Mouse (Mus musculus): ENCODE results near the gene Gm45062. TPM values are rescaled to one million over a fixed set of nuclear protein-coding genes. Genes with fewer than 3 reads are reported as not detected.

Gm45062 gene
- polyA plus RNA-seq, 1 experiment from 2014 or later, result 5.5 TPM

- H3K9ac ChIP-seq (ENCODE audit: low read depth, low read length), result no peak overlapping the region
- WGBS, result 51% methylated on average over 3 of the region's 3 CpGs
- no peaks in the 10 kb centered on the region for H3K36me3 ChIP-seq (ENCODE audit: control insufficient read depth, insufficient read depth, low read length)
- H3K4me1 ChIP-seq (ENCODE audit: control insufficient read depth, insufficient read depth, low read length), result no peaks in the 10 kb centered on the region
- no peak for ATAC-seq (ENCODE audit: low FRiP score, low TSS enrichment)
- H3K9me3 ChIP-seq (ENCODE audit: control insufficient read depth, low read length), result no peaks in the 10 kb centered on the region
- H3K27ac ChIP-seq (ENCODE audit: low read depth, low read length), result no peak overlapping the region
- H3K4me3 ChIP-seq (ENCODE audit: low read length), result no peak overlapping the region
- H3K4me2 ChIP-seq (replicated peaks; ENCODE audit: low read depth, low read length), result no peak overlapping the region
- H3K27me3 ChIP-seq (ENCODE audit: control insufficient read depth, insufficient read depth, low read length), result no peaks in the 10 kb centered on the region
Observed at GRCm38 (mm10) chr6:8503953-8504352, 244.7 kb downstream of the Gm45062 start.

- Histone ChIP-seq H3K36me3 (ENCODE audit: control insufficient read depth, insufficient read depth, low read length) (no peaks in the 10 kb centered on the region), H3K4me2 (replicated peaks; ENCODE audit: low read depth, low read length) (no peak overlapping the region), H3K27ac (ENCODE audit: low read depth, low read length) (no peak overlapping the region), H3K4me1 (ENCODE audit: control insufficient read depth, insufficient read depth, low read length) (no peaks in the 10 kb centered on the region), H3K27me3 (ENCODE audit: control insufficient read depth, insufficient read depth, low read length) (no peaks in the 10 kb centered on the region), H3K9ac (ENCODE audit: low read depth, low read length) (no peak overlapping the region), H3K4me3 (ENCODE audit: low read length) (no peak overlapping the region), H3K9me3 (ENCODE audit: control insufficient read depth, low read length) (no peaks in the 10 kb centered on the region)
- no peak for ATAC-seq (ENCODE audit: low FRiP score, low TSS enrichment)
- 94% methylated on average over 6 of the region's 6 CpGs for WGBS
Observed at GRCm38 (mm10) chr6:8504521-8505228, 245.4 kb downstream of the Gm45062 start.

- H3K9me3 ChIP-seq (ENCODE audit: control insufficient read depth, low read length), result no peaks in the 10 kb centered on the region
- H3K36me3 ChIP-seq (ENCODE audit: control insufficient read depth, insufficient read depth, low read length), result no peaks in the 10 kb centered on the region
- H3K27me3 ChIP-seq (ENCODE audit: control insufficient read depth, insufficient read depth, low read length), result no peaks in the 10 kb centered on the region
- no peak overlapping the region for H3K4me2 ChIP-seq (replicated peaks; ENCODE audit: low read depth, low read length)
- no peak overlapping the region for H3K27ac ChIP-seq (ENCODE audit: low read depth, low read length)
- H3K9ac ChIP-seq (ENCODE audit: low read depth, low read length), result no peak overlapping the region
- no peaks in the 10 kb centered on the region for H3K4me1 ChIP-seq (ENCODE audit: control insufficient read depth, insufficient read depth, low read length)
- H3K4me3 ChIP-seq (ENCODE audit: low read length), result no peak overlapping the region
- ATAC-seq (ENCODE audit: low FRiP score, low TSS enrichment), result no peak
Observed at GRCm38 (mm10) chr6:8506631-8507030, 247.4 kb downstream of the Gm45062 start.

- peak overlapping the region; percentile 96 for H3K9ac ChIP-seq (ENCODE audit: low read depth, low read length)
- no peaks in the 10 kb centered on the region for H3K9me3 ChIP-seq (ENCODE audit: control insufficient read depth, low read length)
- peak overlapping the region; percentile 89 for H3K4me3 ChIP-seq (ENCODE audit: low read length)
- peaks cover 9% of the 10 kb centered on the region for H3K4me1 ChIP-seq (ENCODE audit: control insufficient read depth, insufficient read depth, low read length)
- peak overlapping the region; percentile 66 for H3K4me2 ChIP-seq (replicated peaks; ENCODE audit: low read depth, low read length)
- H3K27me3 ChIP-seq (ENCODE audit: control insufficient read depth, insufficient read depth, low read length), result no peaks in the 10 kb centered on the region
- under 1% methylated on average over 56 of the region's 56 CpGs for WGBS
- peak; percentile 98 for ATAC-seq (ENCODE audit: low FRiP score, low TSS enrichment)
- no peaks in the 10 kb centered on the region for H3K36me3 ChIP-seq (ENCODE audit: control insufficient read depth, insufficient read depth, low read length)
- H3K27ac ChIP-seq (ENCODE audit: low read depth, low read length), result peak overlapping the region; percentile 98
Observed at GRCm38 (mm10) chr6:8508883-8509536, 249.8 kb downstream of the Gm45062 start.

GRCm38 (mm10) chr6:8509551-8509950, 250.3 kb downstream of the Gm45062 start, which contains the start of gene Glcci1:
TSS of gene Glcci1 (plus strand) at chr6:8509600.
- H3K9me3 ChIP-seq (ENCODE audit: control insufficient read depth, low read length), result no peaks in the 10 kb centered on the region
- H3K36me3 ChIP-seq (ENCODE audit: control insufficient read depth, insufficient read depth, low read length), result no peaks in the 10 kb centered on the region
- ATAC-seq (ENCODE audit: low FRiP score, low TSS enrichment), result peak; percentile 83
- WGBS, result 0% methylated on average over 38 of the region's 69 CpGs
- H3K9ac ChIP-seq (ENCODE audit: low read depth, low read length), result peak within 1 kb of the TSS; percentile 96
- no peaks in the 10 kb centered on the region for H3K27me3 ChIP-seq (ENCODE audit: control insufficient read depth, insufficient read depth, low read length)
- peaks cover 9% of the 10 kb centered on the region for H3K4me1 ChIP-seq (ENCODE audit: control insufficient read depth, insufficient read depth, low read length)
- peak within 1 kb of the TSS; percentile 89 for H3K4me3 ChIP-seq (ENCODE audit: low read length)
- H3K4me2 ChIP-seq (replicated peaks; ENCODE audit: low read depth, low read length), result peak within 1 kb of the TSS; percentile 66
- H3K27ac ChIP-seq (ENCODE audit: low read depth, low read length), result peak within 1 kb of the TSS; percentile 98

- no peaks in the 10 kb centered on the region for H3K9me3 ChIP-seq (ENCODE audit: control insufficient read depth, low read length)
- H3K27me3 ChIP-seq (ENCODE audit: control insufficient read depth, insufficient read depth, low read length), result no peaks in the 10 kb centered on the region
- H3K4me2 ChIP-seq (replicated peaks; ENCODE audit: low read depth, low read length), result peak overlapping the region; percentile 63
- peak overlapping the region; percentile 89 for H3K4me3 ChIP-seq (ENCODE audit: low read length)
- H3K36me3 ChIP-seq (ENCODE audit: control insufficient read depth, insufficient read depth, low read length), result no peaks in the 10 kb centered on the region
- ATAC-seq (ENCODE audit: low FRiP score, low TSS enrichment), result peak; percentile 32
- peak overlapping the region; percentile 98 for H3K27ac ChIP-seq (ENCODE audit: low read depth, low read length)
- WGBS, result under 1% methylated on average over 56 of the region's 73 CpGs
- peak overlapping the region; percentile 96 for H3K9ac ChIP-seq (ENCODE audit: low read depth, low read length)
- H3K4me1 ChIP-seq (ENCODE audit: control insufficient read depth, insufficient read depth, low read length), result peaks cover 9% of the 10 kb centered on the region
Observed at GRCm38 (mm10) chr6:8509961-8510863, 251.0 kb downstream of the Gm45062 start.

GRCm38 (mm10) chr6:8510864-8511428, 251.7 kb downstream of the Gm45062 start:
- peak overlapping the region; percentile 96 for H3K9ac ChIP-seq (ENCODE audit: low read depth, low read length)
- 5% methylated on average over 7 of the region's 7 CpGs for WGBS
- no peaks in the 10 kb centered on the region for H3K27me3 ChIP-seq (ENCODE audit: control insufficient read depth, insufficient read depth, low read length)
- peak overlapping the region; percentile 63 for H3K4me2 ChIP-seq (replicated peaks; ENCODE audit: low read depth, low read length)
- no peaks in the 10 kb centered on the region for H3K9me3 ChIP-seq (ENCODE audit: control insufficient read depth, low read length)
- no peaks in the 10 kb centered on the region for H3K36me3 ChIP-seq (ENCODE audit: control insufficient read depth, insufficient read depth, low read length)
- H3K4me1 ChIP-seq (ENCODE audit: control insufficient read depth, insufficient read depth, low read length), result peaks cover 9% of the 10 kb centered on the region
- H3K27ac ChIP-seq (ENCODE audit: low read depth, low read length), result no peak overlapping the region
- H3K4me3 ChIP-seq (ENCODE audit: low read length), result peak overlapping the region; percentile 89
- ATAC-seq (ENCODE audit: low FRiP score, low TSS enrichment), result no peak

- peak overlapping the region; percentile 96 for H3K9ac ChIP-seq (ENCODE audit: low read depth, low read length)
- H3K4me1 ChIP-seq (ENCODE audit: control insufficient read depth, insufficient read depth, low read length), result peaks cover 9% of the 10 kb centered on the region
- H3K36me3 ChIP-seq (ENCODE audit: control insufficient read depth, insufficient read depth, low read length), result no peaks in the 10 kb centered on the region
- H3K27ac ChIP-seq (ENCODE audit: low read depth, low read length), result no peak overlapping the region
- WGBS, result 13% methylated on average over 3 of the region's 3 CpGs
- no peaks in the 10 kb centered on the region for H3K27me3 ChIP-seq (ENCODE audit: control insufficient read depth, insufficient read depth, low read length)
- ATAC-seq (ENCODE audit: low FRiP score, low TSS enrichment), result no peak
- peak overlapping the region; percentile 89 for H3K4me3 ChIP-seq (ENCODE audit: low read length)
- H3K4me2 ChIP-seq (replicated peaks; ENCODE audit: low read depth, low read length), result peak overlapping the region; percentile 63
- no peaks in the 10 kb centered on the region for H3K9me3 ChIP-seq (ENCODE audit: control insufficient read depth, low read length)
Observed at GRCm38 (mm10) chr6:8511447-8511846, 252.2 kb downstream of the Gm45062 start.
